Comparison of ENCODE assay signal across 27 mouse cellular contexts in the genomic region with DNA sequence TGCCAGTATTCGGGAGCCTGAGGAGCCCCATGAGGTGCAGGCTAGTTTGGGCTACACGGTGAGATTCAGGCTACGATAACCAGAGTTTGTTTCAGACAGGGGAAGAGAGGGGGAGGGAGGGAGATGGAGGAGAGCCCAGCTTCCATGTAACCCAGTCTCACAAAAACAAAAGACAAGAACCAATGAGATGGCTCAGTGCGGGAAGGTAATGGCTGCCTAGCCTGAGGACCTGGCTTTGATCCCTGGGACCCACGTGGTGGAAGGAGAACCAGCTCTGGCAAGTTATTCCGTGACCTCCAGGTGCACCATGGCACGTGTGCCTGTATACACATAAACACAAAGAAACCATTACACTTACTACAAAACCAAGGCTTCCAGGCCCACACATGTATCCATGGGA. TPM values are rescaled to one million over a fixed set of nuclear protein-coding genes. Genes with fewer than 3 reads are reported as not detected.
DNase-seq lines count a peak whose midpoint lies in the region; ATAC-seq and TF ChIP-seq lines count a peak whose summit lies in the region.
"Had no signal": no experiment of that assay in that cellular context is flagged by ENCODE, and none has a peak within 500 bp of the region (broad histone marks: within the 10 kb centered on the region; RNA-seq: fewer than 3 reads in every experiment).

No protein-coding gene starts in this region.

- H3K27me3 ChIP-seq in liver, embryonic 13.5 days, result no peaks in the 10 kb centered on the region
- no peaks in the 10 kb centered on the region for H3K27me3 ChIP-seq in liver, embryonic 11.5 days (replicated peaks; ENCODE audit: control insufficient read depth, insufficient read depth, low read length)
- no peaks in the 10 kb centered on the region for H3K27me3 ChIP-seq in lung, postnatal 0 days (replicated peaks; ENCODE audit: insufficient read depth, low read length)
- H3K27me3 ChIP-seq: hindbrain, embryonic 12.5 days; limb, embryonic 12.5 days; liver, embryonic 15.5 days; lung, embryonic 15.5 days had no signal

- WGBS in liver, embryonic 13.5 days (ENCODE audit: insufficient replicate concordance), result 85% methylated on average over 7 of the region's 7 CpGs
- WGBS in liver, embryonic 11.5 days, result 83% methylated on average over 7 of the region's 7 CpGs
- 86% methylated on average over 7 of the region's 7 CpGs for WGBS in lung, postnatal 0 days

- TF ChIP-seq CTCF in gastrocnemius, adult 2 months (IDR thresholded peaks at IDR 0.05), result no peak
- TF ChIP-seq CTCF in lung, postnatal 0 days (IDR thresholded peaks at IDR 0.05), result no peak

- DNase-seq in gastrocnemius, adult 2 months, result peak; percentile 11
- no peak for DNase-seq in gastrocnemius, postnatal 4 days (ENCODE audit: low spot score in 2 of 2)
- DNase-seq in liver, embryonic 13.5 days, result no peak
- DNase-seq in liver, embryonic 11.5 days (ENCODE audit: low spot score), result no peak
- peak; percentile 64 to 75 for DNase-seq in kidney, adult 8-10 months
- DNase-seq in kidney, postnatal 4 days, result peak; percentile 21 to 40
- DNase-seq in lung, postnatal 0 days (ENCODE audit: low spot score), result no peak
- no peak for DNase-seq in left cerebral cortex, adult 8-10 months (ENCODE audit: low spot score in 2 of 2)
- DNase-seq: adrenal gland, adult 2 months; cerebellum, adult 11 months; forebrain, postnatal 0 days; gastrocnemius, postnatal 36 days; layer of hippocampus, adult 9-11 months; thymus, adult 2 months; thymus, postnatal 4 days had no signal

- H3K27ac ChIP-seq in gastrocnemius, adult 2 months, result no peak overlapping the region
- H3K27ac ChIP-seq in liver, embryonic 13.5 days, result no peak overlapping the region
- no peak overlapping the region for H3K27ac ChIP-seq in liver, embryonic 11.5 days (ENCODE audit: low read depth, low read length)
- no peak overlapping the region for H3K27ac ChIP-seq in lung, postnatal 0 days (ENCODE audit: low read length)
- H3K27ac ChIP-seq: forebrain, embryonic 10.5 days; hindbrain, embryonic 12.5 days; limb, embryonic 12.5 days; liver, embryonic 15.5 days; lung, embryonic 15.5 days; macrophage; midbrain, embryonic 10.5 days had no signal

- H3K4me3 ChIP-seq in gastrocnemius, adult 2 months, result no peak overlapping the region
- no peak overlapping the region for H3K4me3 ChIP-seq in liver, embryonic 13.5 days (replicated peaks)
- no peak overlapping the region for H3K4me3 ChIP-seq in liver, embryonic 11.5 days (ENCODE audit: low read depth, low read length)
- no peak overlapping the region for H3K4me3 ChIP-seq in lung, postnatal 0 days (ENCODE audit: low read depth, low read length)
- H3K4me3 ChIP-seq: forebrain, embryonic 10.5 days; hindbrain, embryonic 12.5 days; limb, embryonic 12.5 days; liver, embryonic 15.5 days; lung, embryonic 15.5 days; midbrain, embryonic 10.5 days had no signal

- no peak for ATAC-seq in liver, embryonic 13.5 days (ENCODE audit: low read depth)
- no peak for ATAC-seq in liver, embryonic 11.5 days (replicated peaks; ENCODE audit: low FRiP score)
- ATAC-seq in lung, postnatal 0 days, result no peak
- ATAC-seq: CD4-positive, CD25-positive, alpha-beta regulatory T cell, adult 4 months; forebrain, postnatal 0 days; intestine, postnatal 0 days had no signal

- H3K4me1 ChIP-seq in liver, embryonic 13.5 days (replicated peaks), result peaks cover 22% of the 10 kb centered on the region
- peaks cover 4% of the 10 kb centered on the region for H3K4me1 ChIP-seq in liver, embryonic 11.5 days (replicated peaks; ENCODE audit: control insufficient read depth, insufficient read depth, low read length)
- no peaks in the 10 kb centered on the region for H3K4me1 ChIP-seq in lung, postnatal 0 days (ENCODE audit: insufficient read depth, low read depth, low read length)
- H3K4me1 ChIP-seq: hindbrain, embryonic 12.5 days; limb, embryonic 12.5 days; lung, embryonic 15.5 days had no signal

- TF ChIP-seq EP300 in lung, postnatal 0 days (IDR thresholded peaks at IDR 0.05), result no peak

- no peak overlapping the region for H3K4me2 ChIP-seq in liver, embryonic 13.5 days
- H3K4me2 ChIP-seq in liver, embryonic 11.5 days, result no peak overlapping the region
- H3K4me2 ChIP-seq in lung, postnatal 0 days (replicated peaks; ENCODE audit: low read depth, low read length), result no peak overlapping the region
- H3K4me2 ChIP-seq: hindbrain, embryonic 12.5 days; limb, embryonic 12.5 days; liver, embryonic 15.5 days; lung, embryonic 15.5 days had no signal

- intact Hi-C loops in gastrocnemius, adult 2 months (cut with DNase I), result no loop called here

- no peaks in the 10 kb centered on the region for H3K9me3 ChIP-seq in liver, embryonic 13.5 days (replicated peaks)
- H3K9me3 ChIP-seq in liver, embryonic 11.5 days (ENCODE audit: control insufficient read depth, low read length), result no peaks in the 10 kb centered on the region
- H3K9me3 ChIP-seq in lung, postnatal 0 days (ENCODE audit: low read length), result no peaks in the 10 kb centered on the region
- H3K9me3 ChIP-seq: forebrain, embryonic 10.5 days; hindbrain, embryonic 12.5 days; limb, embryonic 12.5 days; liver, embryonic 15.5 days; lung, embryonic 15.5 days; midbrain, embryonic 10.5 days had no signal

- H3K9ac ChIP-seq in liver, embryonic 13.5 days, result peak overlapping the region; percentile 3; the same call in 1 of the 2 replicates
- H3K9ac ChIP-seq in liver, embryonic 11.5 days (ENCODE audit: low read depth, low read length), result no peak overlapping the region
- H3K9ac ChIP-seq in lung, postnatal 0 days (replicated peaks; ENCODE audit: low read depth), result no peak overlapping the region
- H3K9ac ChIP-seq: forebrain, postnatal 0 days; hindbrain, embryonic 12.5 days; limb, embryonic 12.5 days; liver, embryonic 15.5 days; lung, embryonic 15.5 days had no signal

- H3K36me3 ChIP-seq in liver, embryonic 13.5 days, result peaks cover 55% of the 10 kb centered on the region
- H3K36me3 ChIP-seq in liver, embryonic 11.5 days (ENCODE audit: control insufficient read depth, insufficient read depth, low read length), result peaks cover 28% of the 10 kb centered on the region
- peaks cover 26% of the 10 kb centered on the region for H3K36me3 ChIP-seq in lung, postnatal 0 days (ENCODE audit: insufficient read depth, low read length)

RNA-seq across cellular contexts. Expression of gene Ccl17, which starts 10.3 kb away (rescaled TPM):
- total RNA-seq in gastrocnemius, adult 2 months (2021), result not detected
- total RNA-seq in gastrocnemius, postnatal 4 days (2021), result not detected
- polyA plus RNA-seq in liver, embryonic 13.5 days (2015; fragmentation: Nextera tagmentation; extraction: Ambion mirVana), result 0.36 and 0.48 TPM in 2 replicates
- polyA plus RNA-seq in liver, embryonic 11.5 days (2014; fragmentation: Nextera tagmentation; extraction: Ambion mirVana), result 0.62 and 1.3 TPM in 2 replicates
- 5.7 and 9.1 TPM in 2 replicates for polyA plus RNA-seq in lung, postnatal 0 days (2015; fragmentation: Nextera tagmentation; extraction: Ambion mirVana)
- 10 to 100 TPM in 1 of 4 experiments, 1 to 10 TPM in 3; 8.3 to 13.8 (median 9.6) TPM for total RNA-seq in left cerebral cortex, adult 8-10 months (2022)
- total RNA-seq: forebrain, postnatal 0 days; gastrocnemius, postnatal 36 days; heart, adult 8-10 months; heart, postnatal 25 days; neutrophil, adult 5-6 weeks had no signal
- polyA plus RNA-seq: adrenal gland, adult 2 months; CD4-positive, CD25-positive, alpha-beta regulatory T cell, adult 4 months; forebrain, embryonic 10.5 days; hindbrain, embryonic 12.5 days; limb, embryonic 12.5 days; liver, embryonic 15.5 days; macrophage; midbrain, embryonic 10.5 days had no signal

RNA-seq across cellular contexts. Expression of gene Coq9, which starts 17.6 kb away (rescaled TPM):
- total RNA-seq in gastrocnemius, adult 2 months (2021), result 100 to 1,000 TPM; 359 to 480 TPM
- total RNA-seq in gastrocnemius, postnatal 4 days (2021), result 100 to 1,000 TPM; 179 to 186 TPM
- polyA plus RNA-seq in liver, embryonic 13.5 days (2015; fragmentation: Nextera tagmentation; extraction: Ambion mirVana), result 51.4 and 51.5 TPM in 2 replicates
- 82.2 and 82.9 TPM in 2 replicates for polyA plus RNA-seq in liver, embryonic 11.5 days (2014; fragmentation: Nextera tagmentation; extraction: Ambion mirVana)
- 47.1 and 51.4 TPM in 2 replicates for polyA plus RNA-seq in lung, postnatal 0 days (2015; fragmentation: Nextera tagmentation; extraction: Ambion mirVana)
- total RNA-seq in left cerebral cortex, adult 8-10 months (2022), result 100 to 1,000 TPM in 1 of 4 experiments, 10 to 100 TPM in 3; 75.6 to 104 (median 90.6) TPM

RNA-seq across cellular contexts. Expression of gene Ciapin1, which starts 17.6 kb away (rescaled TPM):
- 10 to 100 TPM; 29.7 to 44.5 TPM for total RNA-seq in gastrocnemius, adult 2 months (2021)
- 10 to 100 TPM; 39.0 to 41.3 TPM for total RNA-seq in gastrocnemius, postnatal 4 days (2021)
- 66.7 and 68.0 TPM in 2 replicates for polyA plus RNA-seq in liver, embryonic 13.5 days (2015; fragmentation: Nextera tagmentation; extraction: Ambion mirVana)
- 94.8 and 99.5 TPM in 2 replicates for polyA plus RNA-seq in liver, embryonic 11.5 days (2014; fragmentation: Nextera tagmentation; extraction: Ambion mirVana)
- 66.7 and 74.5 TPM in 2 replicates for polyA plus RNA-seq in lung, postnatal 0 days (2015; fragmentation: Nextera tagmentation; extraction: Ambion mirVana)
- 10 to 100 TPM; 70.8 to 75.9 (median 72.0) TPM for total RNA-seq in left cerebral cortex, adult 8-10 months (2022)

RNA-seq across cellular contexts. Expression of gene Polr2c, which starts 36.7 kb away (rescaled TPM):
- 10 to 100 TPM; 47.3 to 49.8 TPM for total RNA-seq in gastrocnemius, adult 2 months (2021)
- 10 to 100 TPM; 48.8 to 54.0 TPM for total RNA-seq in gastrocnemius, postnatal 4 days (2021)
- polyA plus RNA-seq in liver, embryonic 13.5 days (2015; fragmentation: Nextera tagmentation; extraction: Ambion mirVana), result 94.5 and 95.3 TPM in 2 replicates
- 162 and 172 TPM in 2 replicates for polyA plus RNA-seq in liver, embryonic 11.5 days (2014; fragmentation: Nextera tagmentation; extraction: Ambion mirVana)
- polyA plus RNA-seq in lung, postnatal 0 days (2015; fragmentation: Nextera tagmentation; extraction: Ambion mirVana), result 98.4 and 103 TPM in 2 replicates
- 10 to 100 TPM; 64.6 to 75.4 (median 67.0) TPM for total RNA-seq in left cerebral cortex, adult 8-10 months (2022)

RNA-seq across cellular contexts. Expression of gene Cx3cl1, which starts 48.7 kb away (rescaled TPM):
- total RNA-seq in gastrocnemius, adult 2 months (2021), result 1 to 10 TPM in 1 of 2 experiments, under 1 TPM in 1; 0.36 to 1.0 TPM
- 1 to 10 TPM; 2.1 to 2.3 TPM for total RNA-seq in gastrocnemius, postnatal 4 days (2021)
- polyA plus RNA-seq in liver, embryonic 13.5 days (2015; fragmentation: Nextera tagmentation; extraction: Ambion mirVana), result 0.39 and 0.40 TPM in 2 replicates
- polyA plus RNA-seq in liver, embryonic 11.5 days (2014; fragmentation: Nextera tagmentation; extraction: Ambion mirVana), result 0.53 and 0.78 TPM in 2 replicates
- polyA plus RNA-seq in lung, postnatal 0 days (2015; fragmentation: Nextera tagmentation; extraction: Ambion mirVana), result 8.3 and 10.7 TPM in 2 replicates
- total RNA-seq in left cerebral cortex, adult 8-10 months (2022), result 100 to 1,000 TPM; 417 to 480 (median 456) TPM
- total RNA-seq: neutrophil, adult 5-6 weeks had no signal
- polyA plus RNA-seq: CD4-positive, CD25-positive, alpha-beta regulatory T cell, adult 4 months had no signal

Comparison
In these comparisons a context has a peak if more than half of its experiments do, and no peak if none do; other contexts are left out.
1. DNase-seq: peak in gastrocnemius, adult 2 months (single experiment), kidney, adult 8-10 months (2 of 2) and kidney, postnatal 4 days (2 of 2); none in gastrocnemius, postnatal 4 days (0 of 2), liver, embryonic 13.5 days (single experiment), liver, embryonic 11.5 days (single experiment), lung, postnatal 0 days (single experiment) and left cerebral cortex, adult 8-10 months (0 of 2).
2. RNA of gene Ccl17, which starts 10.3 kb away (total RNA-seq): 8.3 to 13.8 TPM in left cerebral cortex, adult 8-10 months; not detected in gastrocnemius, adult 2 months and not detected in gastrocnemius, postnatal 4 days; every median in the first group is over 4 times any median in the second.